Mouse (Mus musculus) ES-Bruce4 (cell line): ENCODE results near the gene Nol7. TPM values are rescaled to one million over a fixed set of nuclear protein-coding genes. Genes with fewer than 3 reads are reported as not detected.

Source experiments
- H3K27ac ChIP-seq: 2 replicates; pipeline ENCODE4 v1.5.1; 2012; ENCODE audit warnings: low read length, inconsistent platforms; ENCODE audit not compliant: insufficient read depth
- H3K27me3 ChIP-seq: 2 replicates; pipeline ENCODE4 v1.6.1; 2012; ENCODE audit warnings: mild to moderate bottlenecking, low read length, inconsistent platforms; ENCODE audit not compliant: control insufficient read depth, poor library complexity, insufficient read depth, severe bottlenecking
- H3K36me3 ChIP-seq: 2 replicates; pipeline ENCODE4 v1.6.1; 2012; ENCODE audit warnings: inconsistent platforms, mild to moderate bottlenecking, low read length, moderate library complexity; ENCODE audit not compliant: control insufficient read depth, poor library complexity, insufficient read depth, severe bottlenecking
- H3K4me1 ChIP-seq: one replicate; pipeline ENCODE4 v1.8.1; 2011; ENCODE audit warnings: low read length; ENCODE audit not compliant: control insufficient read depth, insufficient read depth
- H3K4me3 ChIP-seq: 2 replicates; pipeline ENCODE4 v1.5.1; 2011; ENCODE audit warnings: low read depth, mild to moderate bottlenecking, low read length
- H3K9ac ChIP-seq: 2 replicates; pipeline ENCODE4 v1.6.1; 2012; ENCODE audit warnings: low read depth, mild to moderate bottlenecking, inconsistent platforms; ENCODE audit not compliant: poor library complexity, severe bottlenecking
- H3K9me3 ChIP-seq: replicated peaks from 2 replicates; pipeline ENCODE4 v1.6.1; 2012; ENCODE audit warnings: mild to moderate bottlenecking, low read length, inconsistent platforms; ENCODE audit not compliant: control insufficient read depth, poor library complexity, insufficient read depth, severe bottlenecking
- CTCF ChIP-seq: IDR thresholded peaks from one replicate; pipeline ENCODE4 v1.8.1; 2011; ENCODE audit warnings: low read depth, low read length
- EP300 ChIP-seq: IDR thresholded peaks from 2 replicates; pipeline ENCODE4 v1.6.1; 2011; ENCODE audit warnings: low read depth, low read length; ENCODE audit not compliant: insufficient read depth
- POLR2A ChIP-seq: IDR thresholded peaks from one replicate; pipeline ENCODE4 v1.8.1; 2011; ENCODE audit warnings: low read length; ENCODE audit not compliant: insufficient read depth
- polyA plus RNA-seq: library from polyadenylated mRNA; stranded (reverse); fragments of >200 nt; gene quantifications from 2 replicates; pipeline ENCODE4 v1.2.4, GENCODE M21; 2011; ENCODE audit warnings: low read depth; ENCODE audit not compliant: missing spikeins, insufficient read depth, insufficient read length

The Nol7 gene
- polyA plus RNA-seq, 1 experiment = 148 TPM

- Histone ChIP-seq H3K4me1 (no peaks in the 10 kb centered on the region), H3K4me3 (0 out of 2 replicates have a peak overlapping the region, but pooled peaks have one; percentile 9), H3K9ac (0 out of 2 replicates have a peak overlapping the region, but pooled peaks have one; percentile 69), H3K27ac (no peak overlapping the region), H3K36me3 (peaks cover 35% of the 10 kb centered on the region), H3K9me3 (peaks cover 7% of the 10 kb centered on the region), H3K27me3 (no peaks in the 10 kb centered on the region)
- TF ChIP-seq EP300 = no peak
- TF ChIP-seq CTCF = no peak
- no peak for TF ChIP-seq POLR2A
These were observed 1.4 kb downstream of the Nol7 start for GRCm38 (mm10) chr13:43399576-43399975.

- Histone ChIP-seq H3K36me3 (peaks cover 10% of the 10 kb centered on the region), H3K27ac (no peak overlapping the region), H3K4me3 (no peak overlapping the region), H3K4me1 (no peaks in the 10 kb centered on the region), H3K27me3 (no peaks in the 10 kb centered on the region), H3K9ac (no peak overlapping the region), H3K9me3 (no peaks in the 10 kb centered on the region)
- TF ChIP-seq EP300 (no peak), POLR2A (no peak), CTCF (no peak)
These were observed 14.1 kb downstream of the Nol7 start for GRCm38 (mm10) chr13:43412311-43412710.

GRCm38 (mm10) chr13:43413611-43414010 lies 15.4 kb downstream of the Nol7 start:
- Histone ChIP-seq H3K27me3 (no peaks in the 10 kb centered on the region), H3K27ac (no peak overlapping the region), H3K4me3 (no peak overlapping the region), H3K36me3 (peaks cover 13% of the 10 kb centered on the region), H3K9me3 (no peaks in the 10 kb centered on the region), H3K9ac (no peak overlapping the region), H3K4me1 (no peaks in the 10 kb centered on the region)
- TF ChIP-seq CTCF = no peak
- no peak for TF ChIP-seq EP300
- TF ChIP-seq POLR2A = no peak

- no peaks in the 10 kb centered on the region for H3K9me3 ChIP-seq
- H3K36me3 ChIP-seq = peaks cover 13% of the 10 kb centered on the region
- no peak overlapping the region for H3K4me3 ChIP-seq
- H3K27me3 ChIP-seq = no peaks in the 10 kb centered on the region
- TF ChIP-seq POLR2A (no peak), CTCF (no peak), EP300 (no peak)
- no peaks in the 10 kb centered on the region for H3K4me1 ChIP-seq
- no peak overlapping the region for H3K27ac ChIP-seq
- H3K9ac ChIP-seq = no peak overlapping the region
These were observed 17.1 kb downstream of the Nol7 start for GRCm38 (mm10) chr13:43415249-43415648.

- no peaks in the 10 kb centered on the region for H3K4me1 ChIP-seq
- no peak overlapping the region for H3K27ac ChIP-seq
- H3K4me3 ChIP-seq = no peak overlapping the region
- H3K36me3 ChIP-seq = peaks cover 2% of the 10 kb centered on the region; the same call in 1 of the 2 replicates
- H3K27me3 ChIP-seq = no peaks in the 10 kb centered on the region
- no peaks in the 10 kb centered on the region for H3K9me3 ChIP-seq
- no peak overlapping the region for H3K9ac ChIP-seq
- TF ChIP-seq EP300 = no peak
- no peak for TF ChIP-seq CTCF
- TF ChIP-seq POLR2A = no peak
These were observed 30.2 kb downstream of the Nol7 start for GRCm38 (mm10) chr13:43428436-43428835.

GRCm38 (mm10) chr13:43433395-43433794 lies 35.2 kb downstream of the Nol7 start:
- Histone ChIP-seq H3K27me3 (no peaks in the 10 kb centered on the region), H3K9me3 (no peaks in the 10 kb centered on the region), H3K4me3 (no peak overlapping the region), H3K36me3 (no peaks in the 10 kb centered on the region), H3K27ac (no peak overlapping the region), H3K9ac (no peak overlapping the region), H3K4me1 (no peaks in the 10 kb centered on the region)
- TF ChIP-seq EP300 = no peak
- no peak for TF ChIP-seq CTCF
- no peak for TF ChIP-seq POLR2A

GRCm38 (mm10) chr13:43440376-43440775 lies 42.2 kb downstream of the Nol7 start:
- no peak overlapping the region for H3K9ac ChIP-seq
- H3K9me3 ChIP-seq = no peaks in the 10 kb centered on the region
- no peak overlapping the region for H3K4me3 ChIP-seq
- H3K4me1 ChIP-seq = peaks cover 1% of the 10 kb centered on the region
- no peak overlapping the region for H3K27ac ChIP-seq
- TF ChIP-seq CTCF = no peak
- TF ChIP-seq POLR2A = no peak
- no peak for TF ChIP-seq EP300
- no peaks in the 10 kb centered on the region for H3K27me3 ChIP-seq
- H3K36me3 ChIP-seq = no peaks in the 10 kb centered on the region
